Mouse (Mus musculus) gastrocnemius, postnatal 4 days (tissue): ENCODE results near the gene Gpr33. TPM values are rescaled to one million over a fixed set of nuclear protein-coding genes. Genes with fewer than 3 reads are reported as not detected.

ENCODE experiments used
- DNase-seq, 2 experiments: peaks; one replicate each; pipeline ENCODE4 v3.0.0; 2021 to 2022; ENCODE audit warnings: low spot score in 2 of 2, mixed read lengths in 2 of 2
- total RNA-seq, 2 experiments: library from RNA; stranded (reverse); gene quantifications; 2 replicates each; pipeline ENCODE4 v1.2.3; 2021

Gpr33 gene
- total RNA-seq, 2 experiments from 2014 or later: not detected

GRCm38 (mm10) chr12:51985826-51986225, 42.0 kb downstream of the Gpr33 start:
- peak in 1 of 2 experiments; percentile 16 for DNase-seq

- no peak for DNase-seq
Observed at GRCm38 (mm10) chr12:51985163-51985748, 42.6 kb downstream of the Gpr33 start.

GRCm38 (mm10) chr12:51983625-51984024, 44.2 kb downstream of the Gpr33 start:
- DNase-seq: no peak

GRCm38 (mm10) chr12:51976531-51976930, 51.3 kb downstream of the Gpr33 start:
- no peak for DNase-seq

GRCm38 (mm10) chr12:51974381-51974780, 53.5 kb downstream of the Gpr33 start:
- no peak for DNase-seq

Other genes with a start within 250 kb of the Gpr33 start
- 100 to 1,000 TPM in 1 of 2 experiments, 10 to 100 TPM in 1; 91.2 to 104 TPM for gene Hectd1, start 198.5 kb downstream of the Gpr33 start, total RNA-seq
- gene Heatr5a, start 56.7 kb downstream of the Gpr33 start, total RNA-seq: 10 to 100 TPM; 28.3 to 31.0 TPM
- gene Dtd2, start 21.6 kb downstream of the Gpr33 start, total RNA-seq: 10 to 100 TPM in 1 of 2 experiments, 1 to 10 TPM in 1; 8.5 to 10.7 TPM
- gene Nubpl, start 69.7 kb upstream of the Gpr33 start, total RNA-seq: 1 to 10 TPM; 4.3 to 5.3 TPM